Mouse (Mus musculus) olfactory bulb, adult 2 months (tissue): ENCODE results near the gene Chchd6. TPM values are rescaled to one million over a fixed set of nuclear protein-coding genes. Genes with fewer than 3 reads are reported as not detected.

Experiments
- H3K27ac ChIP-seq: fragments of 200-500 bp; 2 replicates; pipeline ENCODE4 v1.5.1; 2012; ENCODE audit warnings: low read depth, low read length; ENCODE audit not compliant: insufficient read depth
- H3K4me1 ChIP-seq: fragments of 200-500 bp; 2 replicates; pipeline ENCODE4 v1.6.1; 2012; ENCODE audit warnings: low read length; ENCODE audit not compliant: control insufficient read depth, insufficient read depth
- H3K4me3 ChIP-seq: fragments of 200-500 bp; 2 replicates; pipeline ENCODE4 v1.5.1; 2012; ENCODE audit warnings: mild to moderate bottlenecking, low read depth, low read length, moderate library complexity; ENCODE audit not compliant: insufficient read depth
- CTCF ChIP-seq: fragments of 200-500 bp; IDR thresholded peaks from 2 replicates; pipeline ENCODE4 v1.5.1; 2012; ENCODE audit warnings: low read depth, mild to moderate bottlenecking, low read length, moderate library complexity; ENCODE audit not compliant: insufficient read depth
- POLR2A ChIP-seq: fragments of 200-500 bp; IDR thresholded peaks from 2 replicates; pipeline ENCODE4 v1.6.1; 2012; ENCODE audit warnings: mild to moderate bottlenecking, low read depth, low read length, moderate library complexity; ENCODE audit not compliant: insufficient read depth
- WGBS: fragments of 180-500 bp; shearing (Covaris S2); methylation state at CpG from one replicate; pipeline ENCODE4 v1.1.7; 2018; 5-methylcytosine and 5-hydroxymethylcytosine counted together
- polyA plus RNA-seq: library from polyadenylated mRNA; stranded (reverse); fragments of >200 nt; gene quantifications from 2 replicates; pipeline ENCODE4 v1.2.4, GENCODE M21; 2012; ENCODE audit warnings: low replicate concordance; ENCODE audit not compliant: missing spikeins, insufficient read depth, insufficient read length

Gene Chchd6
- polyA plus RNA-seq, 1 experiment, result not detected

GRCm38 (mm10) chr6:89412562-89412961, 182.9 kb downstream of the Chchd6 start:
- H3K4me3 ChIP-seq, result no peak overlapping the region
- TF ChIP-seq CTCF (no peak), POLR2A (no peak)
- WGBS, result 83% methylated on average over 1 of the region's 1 CpGs
- H3K27ac ChIP-seq, result no peak overlapping the region
- H3K4me1 ChIP-seq, result peaks cover 7% of the 10 kb centered on the region

GRCm38 (mm10) chr6:89409041-89409440, 186.4 kb downstream of the Chchd6 start:
- TF ChIP-seq POLR2A (no peak), CTCF (no peak)
- Histone ChIP-seq H3K4me3 (no peak overlapping the region), H3K27ac (no peak overlapping the region), H3K4me1 (peaks cover 10% of the 10 kb centered on the region)
- WGBS, result 95% methylated on average over 1 of the region's 1 CpGs

DNA sequence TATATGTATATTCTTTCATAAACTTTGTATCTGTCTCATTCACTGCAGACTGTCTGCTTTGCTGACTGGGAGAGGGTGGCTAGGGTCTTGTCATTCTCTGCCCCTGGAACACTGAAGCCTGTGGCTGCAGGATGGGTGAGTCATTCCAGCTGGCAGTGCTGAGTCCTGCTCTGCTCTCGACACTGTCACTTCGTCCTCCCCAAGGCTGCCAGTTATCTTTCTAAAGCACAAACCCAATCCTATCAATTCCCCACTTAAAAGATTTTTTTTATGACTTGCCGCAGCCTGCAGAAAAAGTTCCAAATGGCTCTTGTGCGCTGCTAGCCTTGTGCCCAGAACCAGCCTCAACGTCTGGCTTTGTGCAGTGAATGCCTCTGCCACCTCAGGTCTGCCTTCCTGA, 187.2 kb downstream of the Chchd6 start:
- WGBS, result 72% methylated on average over 5 of the region's 5 CpGs
- Histone ChIP-seq H3K27ac (no peak overlapping the region), H3K4me3 (no peak overlapping the region), H3K4me1 (peaks cover 10% of the 10 kb centered on the region)
- TF ChIP-seq POLR2A, result no peak
- no peak for TF ChIP-seq CTCF

DNA sequence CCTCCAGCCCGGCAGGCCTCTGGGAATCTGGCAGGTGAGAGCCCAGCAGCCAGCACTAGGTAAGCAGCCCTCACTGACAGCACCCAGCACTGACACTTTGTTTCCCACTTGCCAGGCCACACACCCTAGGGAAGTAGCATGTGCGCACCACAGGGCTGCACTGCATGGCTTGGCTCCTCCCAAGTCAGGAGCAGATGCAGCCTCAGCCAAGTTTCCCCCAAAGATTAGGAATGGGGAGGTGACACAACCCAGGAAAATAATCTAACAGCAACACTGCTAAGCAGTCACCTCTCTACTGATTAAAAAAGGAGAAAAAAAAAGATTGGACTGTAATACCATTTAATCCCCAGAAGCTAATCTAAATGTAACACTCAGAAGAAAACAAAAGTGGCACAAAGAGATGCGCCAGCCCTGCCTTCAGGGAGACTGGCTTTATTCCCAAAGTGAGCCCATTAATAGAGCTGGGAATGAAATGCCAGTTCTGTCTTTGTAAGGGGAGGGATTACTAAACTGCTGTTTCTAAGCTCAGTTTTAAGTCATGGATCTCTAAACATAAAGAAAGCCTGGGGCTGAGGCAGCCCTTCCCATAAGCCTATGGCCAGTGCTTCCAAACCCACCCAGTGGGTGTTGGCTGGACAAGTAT, 188.1 kb downstream of the Chchd6 start:
- no peak for TF ChIP-seq CTCF
- no peak for TF ChIP-seq POLR2A
- Histone ChIP-seq H3K4me1 (peaks cover 10% of the 10 kb centered on the region), H3K4me3 (no peak overlapping the region), H3K27ac (no peak overlapping the region)
- 58% methylated on average over 3 of the region's 3 CpGs for WGBS

DNA sequence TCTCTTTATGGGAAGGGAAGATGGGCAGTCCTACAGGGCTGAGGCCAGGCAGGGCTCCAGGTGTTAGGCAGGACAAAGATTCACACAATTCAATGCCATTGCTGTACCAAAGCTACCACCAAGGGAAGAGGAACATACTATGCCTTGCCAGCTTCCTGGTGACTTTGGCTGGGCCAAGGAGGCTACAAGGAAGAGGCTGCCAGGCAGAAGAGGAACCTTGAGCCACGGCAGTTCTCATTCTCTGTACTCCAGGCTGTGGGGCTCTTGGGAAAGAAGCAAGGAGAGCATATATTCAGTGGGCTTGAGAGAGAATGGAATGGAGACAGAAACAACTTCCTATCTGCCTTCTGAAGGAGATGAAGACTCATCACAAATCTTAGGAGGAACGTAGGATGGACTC, 190.5 kb downstream of the Chchd6 start:
- H3K4me3 ChIP-seq, result no peak overlapping the region
- H3K27ac ChIP-seq, result no peak overlapping the region
- 93% methylated on average over 2 of the region's 2 CpGs for WGBS
- TF ChIP-seq CTCF (no peak), POLR2A (no peak)
- H3K4me1 ChIP-seq, result peaks cover 10% of the 10 kb centered on the region

- TF ChIP-seq CTCF (no peak), POLR2A (no peak)
- Histone ChIP-seq H3K27ac (no peak overlapping the region), H3K4me1 (peaks cover 10% of the 10 kb centered on the region), H3K4me3 (no peak overlapping the region)
- 86% methylated on average over 2 of the region's 2 CpGs for whole genome bisulfite sequencing
These were observed 191.9 kb downstream of the Chchd6 start for GRCm38 (mm10) chr6:89403257-89404225.

GRCm38 (mm10) chr6:89402406-89402805, 193.0 kb downstream of the Chchd6 start:
- no peak overlapping the region for H3K4me3 ChIP-seq
- no peak overlapping the region for H3K27ac ChIP-seq
- H3K4me1 ChIP-seq, result peaks cover 4% of the 10 kb centered on the region; the same call in 1 of the 2 replicates
- WGBS, result 87% methylated on average over 2 of the region's 2 CpGs
- no peak for TF ChIP-seq POLR2A
- TF ChIP-seq CTCF, result no peak

GRCm38 (mm10) chr6:89399564-89399963, 195.9 kb downstream of the Chchd6 start:
- Histone ChIP-seq H3K27ac (no peak overlapping the region), H3K4me3 (no peak overlapping the region), H3K4me1 (no peaks in the 10 kb centered on the region)
- TF ChIP-seq CTCF (no peak), POLR2A (no peak)
- 97% methylated on average over 1 of the region's 1 CpGs for WGBS

DNA sequence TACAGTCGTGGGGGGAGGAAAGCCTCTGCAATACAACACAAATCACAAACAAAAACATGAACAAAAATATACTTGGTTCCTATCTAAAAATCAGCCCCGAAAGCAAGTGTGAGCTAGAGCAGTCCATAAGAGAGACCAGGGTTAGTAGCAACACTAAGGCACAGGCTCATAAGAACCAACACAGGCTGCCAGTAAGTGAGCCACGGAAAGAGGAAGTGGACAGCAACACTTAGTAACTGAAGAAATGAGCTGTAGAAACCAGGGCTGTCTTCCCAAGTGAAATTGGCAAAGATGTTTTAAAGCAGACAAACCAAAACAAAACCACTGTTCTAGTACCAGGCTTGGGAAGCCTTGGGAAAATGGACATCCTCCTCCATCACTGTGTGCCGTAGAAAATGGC, 197.5 kb downstream of the Chchd6 start:
- TF ChIP-seq POLR2A (no peak), CTCF (no peak)
- no peaks in the 10 kb centered on the region for H3K4me1 ChIP-seq
- H3K4me3 ChIP-seq, result no peak overlapping the region
- WGBS, result 83% methylated on average over 4 of the region's 4 CpGs
- H3K27ac ChIP-seq, result no peak overlapping the region
